Mouse (Mus musculus) gastrocnemius, adult 18-20 months (tissue): ENCODE measurements around the gene Gm17509. TPM values are rescaled to one million over a fixed set of nuclear protein-coding genes. Genes with fewer than 3 reads are reported as not detected.
"Not testable (repeated sequence)": the region's sequence is repeated elsewhere in the genome, so short reads cannot be mapped to it uniquely, and the experiment has no call there.

ENCODE experiments used
- DNase-seq: peaks from one replicate; pipeline ENCODE4 v3.0.0; 2021; ENCODE audit warnings: low spot score
- total RNA-seq, 2 experiments: library from RNA; stranded (reverse); gene quantifications; 2 replicates each; pipeline ENCODE4 v1.2.3; 2021

The Gm17509 gene
- total RNA-seq, 2 experiments from 2014 or later: not detected

- DNase-seq: no peak
These were observed 12.6 kb downstream of the Gm17509 start, which contains the start of gene Emb for GRCm38 (mm10) chr13:117208236-117208635. Gene Emb (plus strand): TSS chr13:117208536.

DNA sequence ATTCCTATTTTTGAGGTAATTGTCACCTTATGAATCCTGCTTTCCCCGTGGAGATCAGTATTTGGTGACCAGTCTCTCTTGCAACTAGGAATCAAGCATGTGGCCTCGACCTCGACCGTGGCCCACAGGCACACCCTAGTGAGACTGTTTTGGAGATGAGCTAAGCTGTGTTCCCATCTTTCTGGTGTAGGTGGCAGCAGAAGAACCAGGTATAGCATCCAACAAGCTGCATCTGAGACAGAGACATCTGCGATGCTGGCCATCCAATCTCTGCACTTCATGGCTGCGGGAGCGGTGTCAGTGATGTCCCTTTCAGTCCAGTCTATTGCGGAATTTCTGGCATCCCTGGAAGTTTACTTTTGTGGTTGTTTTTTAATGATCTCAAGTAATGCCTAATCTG, 14.8 kb downstream of the Gm17509 start:
- no peak for DNase-seq

GRCm38 (mm10) chr13:117204685-117205084, 16.2 kb downstream of the Gm17509 start:
- DNase-seq: no peak

GRCm38 (mm10) chr13:117202755-117203471, 18.0 kb downstream of the Gm17509 start:
- DNase-seq: peak; percentile 14

DNA sequence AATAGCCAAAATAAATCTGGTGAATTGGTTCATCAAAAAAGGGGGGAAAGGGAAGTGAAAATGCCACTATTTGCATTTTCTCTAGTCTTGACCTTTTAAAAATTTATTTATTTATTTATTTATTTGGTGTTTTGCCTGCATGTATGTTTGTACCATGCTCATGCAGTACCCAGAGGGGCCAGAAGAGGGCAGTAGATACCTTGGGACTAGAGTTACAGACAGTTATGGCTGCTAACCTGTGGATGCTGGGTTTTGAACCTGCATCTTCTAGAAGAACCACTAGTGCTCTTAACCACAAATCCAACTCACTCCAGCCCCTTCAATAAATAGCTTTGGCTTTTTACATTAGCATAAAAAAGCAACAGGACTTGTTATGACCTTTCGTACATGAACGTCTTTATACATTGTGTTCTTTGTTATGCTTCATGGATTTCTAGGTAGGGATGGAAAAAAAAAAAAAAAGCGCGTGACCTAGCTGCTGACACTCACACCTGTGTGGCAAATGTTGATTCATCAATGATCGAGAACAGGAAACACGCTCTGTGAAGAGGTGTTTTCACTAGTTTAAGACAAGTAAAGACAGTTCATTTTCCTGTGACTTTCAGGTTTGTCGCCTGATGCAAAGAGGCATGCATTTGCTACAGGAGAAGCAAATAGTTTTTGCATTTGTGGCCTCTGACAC, 22.3 kb downstream of the Gm17509 start:
- peak; percentile 61 for DNase-seq

GRCm38 (mm10) chr13:117197666-117198065, 23.2 kb downstream of the Gm17509 start:
- DNase-seq: no peak

DNA sequence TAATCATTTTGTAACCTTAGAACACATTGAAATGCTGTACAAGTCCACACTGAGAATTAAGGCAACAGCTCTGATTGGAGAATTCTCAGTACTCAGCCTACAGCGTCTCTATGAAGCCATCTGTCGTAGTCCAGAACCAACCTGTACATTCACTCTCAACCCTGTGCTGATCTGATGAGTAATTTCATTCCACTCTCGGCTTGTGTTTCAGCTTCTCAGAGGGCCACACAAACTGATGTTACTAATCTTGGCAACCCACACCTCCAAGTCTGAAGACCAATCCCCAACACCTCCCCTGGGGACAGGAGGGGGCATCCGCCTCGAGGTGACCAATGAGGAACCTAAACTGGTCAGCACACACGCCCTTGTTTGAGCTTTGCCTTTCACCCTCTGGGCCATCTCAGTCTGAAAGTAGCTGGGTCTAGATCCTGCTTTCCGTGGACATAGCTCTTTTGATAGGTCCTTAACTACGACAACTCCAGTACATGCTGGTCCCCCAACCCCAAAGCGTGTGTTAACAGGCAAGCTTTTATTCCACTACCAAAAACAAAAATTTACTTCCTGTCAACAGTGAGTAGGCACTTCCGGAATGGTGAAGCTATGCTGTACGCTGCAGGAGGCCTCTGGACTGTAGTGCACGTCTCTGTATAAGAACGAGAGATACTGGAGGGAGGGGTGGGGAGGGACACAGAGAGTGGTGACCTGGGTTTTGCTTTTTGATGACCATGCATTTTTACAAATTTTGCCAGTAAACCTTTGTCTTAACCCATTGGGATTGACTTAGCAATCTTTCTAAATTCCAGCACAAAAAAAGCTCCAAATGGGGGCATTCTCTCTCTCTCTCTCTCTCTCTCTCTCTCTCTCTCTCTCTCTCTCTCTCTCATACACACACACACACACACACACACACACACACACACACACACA, 25.0 kb downstream of the Gm17509 start:
- DNase-seq: no peak

- DNase-seq: no peak
These were observed 27.4 kb downstream of the Gm17509 start for GRCm38 (mm10) chr13:117193422-117193983.

DNA sequence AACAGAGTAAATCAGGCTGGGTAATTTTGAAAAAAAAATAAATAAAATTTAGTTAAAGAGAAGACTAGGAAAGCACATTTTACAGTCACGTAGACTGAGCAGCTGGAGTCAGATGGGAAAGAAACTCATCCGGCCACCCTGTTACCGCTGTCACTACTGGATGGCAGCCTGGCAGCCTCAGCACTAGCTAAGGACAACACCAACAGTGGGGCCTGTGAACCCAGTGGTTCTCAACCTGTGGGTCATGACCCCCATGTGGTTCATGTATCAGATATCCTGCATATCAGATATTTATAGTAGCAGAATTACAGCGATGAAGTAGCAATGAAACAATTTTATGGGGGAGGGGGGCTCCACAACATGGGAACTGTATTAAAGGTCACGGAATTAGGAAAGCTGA, 28.7 kb downstream of the Gm17509 start:
- peak; percentile 22 for DNase-seq

DNA sequence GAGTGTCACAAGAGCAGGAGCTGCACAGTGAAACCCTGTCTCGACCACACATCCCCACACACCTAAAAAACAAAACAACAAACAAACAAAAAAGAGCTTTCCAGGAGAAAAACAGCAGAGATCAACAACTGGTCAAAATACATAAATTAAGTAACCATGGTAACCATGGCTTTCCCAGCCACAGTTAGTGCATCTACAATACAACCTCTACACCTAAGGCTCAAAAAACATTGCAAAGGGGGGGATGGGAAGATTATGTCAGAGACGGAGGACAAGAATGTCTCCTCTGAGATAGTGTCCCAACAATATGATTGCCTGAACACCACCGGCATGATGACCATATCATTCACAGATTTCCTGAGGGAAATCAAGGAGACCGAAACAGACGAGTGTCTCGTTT, 35.5 kb downstream of the Gm17509 start:
- DNase-seq: no peak

DNA sequence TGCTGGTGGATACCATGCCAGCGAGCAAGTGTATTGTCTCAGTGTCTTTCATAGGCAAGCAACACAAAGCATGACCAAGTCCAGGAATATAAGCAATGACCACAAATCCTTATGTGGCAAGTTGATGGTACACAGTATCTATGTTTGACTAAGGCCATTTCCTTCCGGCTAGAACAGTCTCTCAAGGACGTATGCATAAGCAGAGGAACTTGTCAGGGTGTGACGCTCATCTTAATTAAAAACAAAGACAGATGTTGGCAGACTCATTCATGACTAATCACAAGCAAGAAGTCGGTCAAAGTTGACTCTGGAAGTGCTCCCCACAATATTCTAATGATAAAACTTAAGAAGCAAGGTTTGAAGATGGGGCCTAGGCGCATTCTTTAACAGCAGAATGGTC, 37.6 kb downstream of the Gm17509 start:
- DNase-seq: no peak

DNA sequence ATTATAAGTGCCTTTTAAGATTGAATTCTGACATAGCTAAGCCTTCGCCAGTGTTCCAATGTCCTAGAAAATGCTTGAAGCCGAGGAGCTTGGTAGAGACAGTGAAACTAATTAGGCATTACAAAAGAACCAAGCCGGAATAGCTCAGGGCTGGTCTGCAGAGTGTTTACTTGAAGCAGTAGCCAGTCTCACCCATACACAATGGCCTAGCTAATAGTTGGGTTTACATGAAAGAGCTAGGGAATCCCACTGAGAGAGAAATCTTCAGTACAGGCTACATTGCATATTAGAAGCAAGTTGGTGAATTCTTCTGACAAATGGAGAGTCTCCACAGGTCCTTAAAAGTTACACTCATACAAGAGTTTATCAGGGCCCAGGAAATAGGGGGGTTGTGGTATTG, 40.0 kb downstream of the Gm17509 start:
- not testable (repeated sequence) for DNase-seq

Other genes starting within 250 kb of the Gm17509 start
- gene Parp8, start 195.5 kb downstream of the Gm17509 start, total RNA-seq: 10 to 100 TPM; 12.9 to 13.2 TPM
- 10 to 100 TPM; 10.3 to 12.0 TPM for gene Emb, start 12.5 kb downstream of the Gm17509 start, total RNA-seq